Mouse (Mus musculus): ENCODE data around the gene Arhgap8.

- TF ChIP-seq POLR2A (IDR thresholded peaks at IDR 0.05; ENCODE audit: extremely low read depth, insufficient read depth, low read length) (no peak), CTCF (IDR thresholded peaks at IDR 0.05; ENCODE audit: extremely low read depth, insufficient read depth, low read length) (no peak)
Measured at GRCm38 (mm10) chr15:84718785-84719184, 1.1 kb upstream of the Arhgap8 start.

All from cortical plate, adult 2 months (tissue).